Mouse (Mus musculus): ENCODE measurements around the gene Trmt6.

Gene Trmt6

DNA sequence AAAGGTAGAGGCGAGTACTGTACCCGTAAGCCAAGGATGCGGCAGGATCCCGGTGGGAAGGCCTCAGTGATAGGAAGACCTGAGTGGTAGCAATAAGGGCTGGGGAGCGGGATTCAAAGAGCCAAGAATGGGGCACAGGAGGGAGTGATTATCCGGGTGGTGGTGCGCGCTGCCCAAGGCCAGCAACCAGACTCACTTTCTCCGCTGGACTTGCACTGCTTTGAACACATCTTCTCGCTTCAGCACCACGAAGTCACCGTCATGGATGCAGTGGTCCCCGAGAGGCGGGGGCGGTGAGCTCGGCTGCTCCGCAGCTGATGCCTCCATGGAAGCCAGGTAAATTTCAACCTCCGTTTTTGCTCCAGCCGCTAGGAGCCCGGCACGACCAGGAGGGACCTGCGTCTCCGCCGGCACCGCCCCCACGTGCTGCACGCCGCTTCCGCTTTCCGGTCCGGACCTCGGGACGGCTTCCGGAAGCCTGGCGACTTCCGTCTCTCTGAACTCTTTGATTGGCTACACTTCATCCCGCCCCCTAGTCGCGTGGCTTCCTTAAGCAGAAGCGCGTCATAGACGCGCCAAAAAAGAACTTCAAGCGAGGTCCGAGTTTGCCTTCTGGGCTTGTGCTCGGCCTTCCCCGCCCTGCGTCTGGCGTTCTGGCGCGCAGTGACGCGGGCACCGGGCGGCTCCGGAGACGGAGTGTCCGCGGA, at the start of gene Trmt6, which contains the start of gene Mcm8:
TSS of gene Trmt6 (minus strand) at position 448 of the 707 bp plus-strand sequence.
TSS of gene Mcm8 (plus strand) at position 534 of the 707 bp plus-strand sequence.
- peak; percentile 98 for DNase-seq (ENCODE audit: low spot score)

GRCm38 (mm10) chr2:132863325-132863724, 47.5 kb upstream of the Trmt6 start:
- no peak for DNase-seq (ENCODE audit: low spot score)

DNA sequence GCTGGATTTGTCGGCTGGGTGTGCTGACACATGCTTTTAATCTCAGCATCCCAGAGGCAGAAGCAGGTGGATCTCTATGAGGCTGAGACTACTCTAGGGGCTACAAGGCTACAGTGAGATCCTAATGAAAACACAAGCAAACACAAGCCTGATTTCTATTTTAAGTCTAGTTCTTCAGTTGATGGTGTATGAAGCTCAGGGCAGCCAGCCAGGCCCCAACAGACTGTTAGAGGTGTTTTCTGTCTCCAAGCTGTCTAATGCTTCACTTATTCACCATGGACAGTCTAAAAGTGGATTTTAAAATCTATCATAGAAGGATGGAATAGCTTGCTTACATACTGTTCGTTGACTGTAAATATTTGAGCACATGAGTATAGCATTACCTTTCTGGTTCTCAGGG, 45.6 kb upstream of the Trmt6 start:
- no peak for DNase-seq (ENCODE audit: low spot score)

DNA sequence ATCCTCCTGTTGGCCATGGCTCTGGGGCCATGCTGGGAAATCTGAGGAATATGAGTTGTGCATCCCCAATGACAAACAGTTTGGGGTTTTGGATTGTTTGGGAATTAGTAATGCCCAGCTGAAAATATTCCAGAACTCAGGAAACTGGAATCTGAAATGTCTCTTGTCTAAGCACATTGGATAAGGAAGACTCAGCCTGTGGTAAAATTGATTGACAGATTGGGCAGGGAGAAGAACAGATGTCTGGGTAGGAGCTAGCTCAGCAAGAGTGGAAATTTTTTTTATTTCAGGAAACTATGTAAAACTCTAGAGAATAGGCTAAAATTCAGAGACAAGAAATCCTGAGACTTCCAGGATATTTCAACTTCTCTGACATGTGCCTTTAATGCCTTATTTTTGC, 44.6 kb upstream of the Trmt6 start:
- no peak for DNase-seq (ENCODE audit: low spot score)

GRCm38 (mm10) chr2:132856333-132856732, 40.5 kb upstream of the Trmt6 start:
- DNase-seq (ENCODE audit: low spot score) = peak; percentile 27

GRCm38 (mm10) chr2:132853051-132853450, 37.2 kb upstream of the Trmt6 start:
- no peak for DNase-seq (ENCODE audit: low spot score)

DNA sequence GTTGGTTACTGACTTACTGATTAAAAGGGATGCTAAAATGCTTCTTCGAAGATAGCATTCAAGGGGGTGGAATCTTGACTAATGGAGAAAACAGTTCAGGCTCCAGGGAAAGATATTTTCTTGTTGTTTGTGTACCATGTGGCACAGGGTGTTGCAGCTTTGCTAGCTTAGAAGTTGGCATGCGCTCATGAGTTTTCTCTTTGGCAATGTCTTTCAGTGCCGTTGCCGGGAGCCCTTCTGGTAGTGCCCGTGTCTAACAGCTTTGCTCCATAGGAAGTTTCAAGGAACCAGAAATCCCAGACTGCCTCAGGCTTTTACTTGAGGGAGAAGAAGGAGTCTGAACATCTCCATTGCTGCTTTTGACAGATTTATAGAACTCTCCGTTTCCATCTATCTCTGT, 33.3 kb upstream of the Trmt6 start:
- DNase-seq (ENCODE audit: low spot score) = peak; percentile 52

GRCm38 (mm10) chr2:132848361-132848760, 32.5 kb upstream of the Trmt6 start:
- peak; percentile 33 for DNase-seq (ENCODE audit: low spot score)

DNA sequence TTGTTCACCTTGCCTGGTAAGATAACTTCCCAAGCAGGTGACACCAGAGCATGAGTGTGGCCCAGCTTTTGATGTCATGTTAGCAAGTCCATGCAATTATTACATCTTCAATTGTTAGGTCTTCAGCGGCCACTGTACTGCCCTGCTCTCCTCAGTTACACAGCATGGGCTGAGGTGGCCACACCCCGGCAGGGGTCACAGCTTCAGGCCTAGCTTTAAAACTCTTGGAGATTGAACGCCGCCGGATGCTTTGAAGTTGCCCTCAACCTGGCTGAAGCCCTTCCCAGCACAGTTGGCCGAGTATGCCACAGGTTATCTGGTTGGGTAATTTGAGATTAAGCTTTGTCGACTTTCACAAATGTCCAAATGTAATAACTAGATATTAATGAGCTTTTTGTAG, 31.7 kb upstream of the Trmt6 start:
- DNase-seq (ENCODE audit: low spot score) = no peak

DNA sequence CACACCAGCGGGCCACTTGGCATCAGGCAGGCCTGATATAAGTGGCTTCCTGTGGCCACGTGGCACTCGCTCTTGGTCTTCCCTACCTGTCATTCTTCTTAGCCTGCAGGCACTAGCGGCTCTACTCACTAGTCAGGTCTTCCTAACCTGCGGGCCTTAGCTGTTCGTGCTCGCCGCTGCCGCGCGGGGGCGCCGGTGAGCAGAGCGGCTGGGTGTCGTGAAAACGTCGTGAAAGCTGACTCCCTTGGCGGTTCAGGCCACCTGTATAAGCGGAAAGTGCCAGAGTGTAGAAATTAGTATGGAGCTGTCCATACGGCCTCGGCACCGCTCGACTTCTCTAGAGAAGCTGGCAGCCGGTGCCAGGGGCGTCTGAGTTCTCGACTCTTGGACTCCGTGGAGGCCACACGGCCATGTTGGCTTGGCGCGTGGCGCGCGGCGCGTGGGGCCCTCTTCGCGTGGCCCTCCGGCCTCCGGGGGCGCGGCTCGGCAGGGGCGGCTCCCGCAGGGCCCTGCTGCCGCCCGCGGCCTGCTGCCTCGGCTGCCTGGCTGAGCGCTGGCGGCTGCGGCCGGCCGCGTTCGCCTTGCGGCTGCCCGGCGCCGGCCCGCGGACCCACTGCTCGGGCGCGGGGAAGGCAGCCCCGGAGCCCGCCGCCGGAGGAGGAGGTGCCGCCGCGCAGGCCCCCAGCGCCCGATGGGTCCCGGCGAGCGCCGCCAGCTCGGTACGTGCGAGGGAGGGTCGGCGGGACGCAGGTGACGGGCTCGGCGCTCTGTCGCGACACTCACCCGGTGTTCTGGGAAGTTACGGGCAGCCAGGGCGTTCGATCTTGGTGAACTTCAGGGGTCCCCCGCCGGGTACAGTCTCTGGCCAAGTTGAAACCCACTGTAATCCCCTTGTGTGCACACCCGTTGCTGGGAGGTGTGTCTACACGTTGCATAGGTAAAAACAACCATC, 30.8 kb upstream of the Trmt6 start, which contains the start of gene Crls1:
TSS of gene Crls1 (plus strand) at position 260 of the 952 bp plus-strand sequence.
- DNase-seq (ENCODE audit: low spot score) = peak; percentile 95

DNA sequence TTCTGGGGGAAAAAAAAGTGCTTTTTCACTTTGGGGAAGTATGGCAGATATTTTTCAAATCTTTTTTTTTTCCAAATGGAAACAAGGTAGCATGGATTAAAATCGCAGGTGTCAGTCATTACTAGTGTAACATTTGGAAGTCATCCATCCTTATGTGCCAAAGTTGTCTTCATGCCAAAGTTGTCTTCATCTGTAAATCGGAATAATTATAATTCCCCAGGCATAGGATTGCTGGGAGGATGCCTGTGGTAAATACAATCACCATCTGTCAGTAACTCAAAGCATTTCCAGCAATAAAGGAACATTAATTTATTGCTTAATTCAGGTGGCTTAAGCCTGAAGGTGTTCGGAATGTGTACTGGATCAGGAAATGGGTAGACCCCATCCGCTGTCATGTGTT, 25.2 kb upstream of the Trmt6 start:
- no peak for DNase-seq (ENCODE audit: low spot score)

DNA sequence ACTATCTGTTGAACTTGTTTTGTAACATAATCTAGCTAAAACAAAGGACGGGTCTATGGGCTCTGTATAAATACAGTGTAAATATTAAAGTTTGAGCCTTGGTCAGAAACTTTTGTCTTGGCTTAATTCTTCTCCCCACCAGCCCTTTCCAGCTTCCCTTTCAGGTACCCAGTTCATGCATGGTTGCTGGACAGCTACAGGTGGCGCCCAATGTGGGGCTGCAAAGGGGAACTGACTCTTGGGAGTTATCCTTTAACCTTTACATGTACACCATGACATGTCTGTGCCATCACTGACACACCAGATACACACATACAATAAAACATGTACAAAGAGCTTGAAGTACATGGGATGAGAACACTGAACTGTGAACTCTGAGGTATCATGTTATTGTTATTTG, 12.9 kb downstream of the Trmt6 start:
- DNase-seq (ENCODE audit: low spot score) = no peak

- no peak for DNase-seq (ENCODE audit: low spot score)
Measured at GRCm38 (mm10) chr2:132794204-132794586, 21.7 kb downstream of the Trmt6 start.

- DNase-seq (ENCODE audit: low spot score) = no peak
Measured at GRCm38 (mm10) chr2:132793441-132794203, 22.2 kb downstream of the Trmt6 start.

GRCm38 (mm10) chr2:132784039-132784438, 31.8 kb downstream of the Trmt6 start:
- no peak for DNase-seq (ENCODE audit: low spot score)

DNA sequence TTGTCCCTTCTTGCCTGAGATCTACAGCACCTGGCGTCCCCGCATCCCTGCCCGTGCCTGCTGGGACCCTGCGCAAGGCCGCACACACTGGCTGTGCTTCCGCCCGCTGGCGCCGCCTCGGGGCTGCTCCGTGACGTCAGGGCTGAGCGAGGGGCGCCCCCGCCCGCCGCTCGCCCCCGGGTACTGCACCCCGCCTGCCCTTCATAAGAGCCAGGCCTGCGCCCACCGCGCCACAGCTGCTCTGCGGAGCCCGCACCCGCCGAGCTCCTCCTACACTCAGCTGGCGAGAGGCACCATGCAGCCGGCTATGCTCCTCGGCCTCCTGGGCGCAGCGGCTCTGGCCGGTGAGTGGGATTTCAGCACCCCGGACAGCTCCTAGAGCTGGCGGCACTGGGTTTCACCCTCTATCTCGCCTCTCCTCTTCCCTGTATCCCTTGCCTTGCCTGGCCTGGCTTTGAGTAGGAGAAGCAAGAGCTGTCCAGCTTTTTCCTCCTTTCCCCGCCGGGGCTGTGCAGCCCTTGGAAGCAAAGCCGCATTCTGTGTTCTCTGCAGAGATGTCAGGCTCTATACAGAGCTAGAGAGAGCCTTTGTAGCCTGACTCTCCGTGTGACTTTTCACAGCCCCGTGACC, 34.3 kb downstream of the Trmt6 start:
- peak; percentile 81 for DNase-seq (ENCODE audit: low spot score)

GRCm38 (mm10) chr2:132780978-132781377, 34.9 kb downstream of the Trmt6 start, which contains the start of gene Chgb:
Chgb (plus strand) TSS chr2:132781278.
- DNase-seq (ENCODE audit: low spot score) = no peak

DNA sequence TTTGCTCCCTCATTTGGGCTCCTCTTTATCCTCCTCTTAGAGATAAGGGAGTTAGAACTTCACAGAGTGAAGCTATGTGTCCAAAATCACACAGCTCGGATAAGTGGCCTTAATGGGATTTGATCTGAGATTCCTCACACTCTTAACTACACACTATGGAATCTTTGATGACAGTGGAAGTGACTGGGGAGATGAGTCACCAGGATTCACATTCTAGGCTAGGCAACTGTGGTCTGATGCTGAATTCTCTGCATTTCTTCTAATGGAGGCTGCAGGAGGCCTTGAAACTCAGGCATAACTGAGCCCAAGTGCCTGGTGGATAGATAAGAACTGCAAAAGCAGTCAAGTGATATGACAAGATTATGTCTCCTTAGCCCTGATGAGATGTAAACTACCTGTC, 45.0 kb downstream of the Trmt6 start:
- no peak for DNase-seq (ENCODE audit: low spot score)

- no peak for DNase-seq (ENCODE audit: low spot score)
Measured at GRCm38 (mm10) chr2:132757911-132758310, 57.9 kb downstream of the Trmt6 start.
